In genomic region chr12:50538296-50538965, GRCm38 (mm10) we compare ENCODE assay signal across 19 mouse cellular contexts.
A peak's percentile ranks its signal among the peaks of the same experiment; 100 is the strongest.
DNase-seq lines count a peak whose midpoint lies in the region; ATAC-seq lines count a peak whose summit lies in the region.
"Had no signal": no experiment of that assay in that cellular context is flagged by ENCODE, and none has a peak within 500 bp of the region (broad histone marks: within the 10 kb centered on the region; RNA-seq: fewer than 3 reads in every experiment).

No protein-coding gene starts in this region.

- no peaks in the 10 kb centered on the region for H3K27me3 ChIP-seq in midbrain, embryonic 12.5 days
- no peaks in the 10 kb centered on the region for H3K27me3 ChIP-seq in midbrain, embryonic 14.5 days (ENCODE audit: control insufficient read depth, insufficient read depth, low read length)
- H3K27me3 ChIP-seq: embryonic facial prominence, embryonic 12.5 days; neural tube, embryonic 15.5 days; Patski had no signal

- 83% methylated on average over 3 of the region's 3 CpGs for WGBS in midbrain, embryonic 12.5 days
- WGBS in midbrain, embryonic 14.5 days = 70% methylated on average over 3 of the region's 3 CpGs

- H3K4me2 ChIP-seq in midbrain, embryonic 12.5 days (replicated peaks) = no peak overlapping the region
- H3K4me2 ChIP-seq in midbrain, embryonic 14.5 days (ENCODE audit: low read length) = no peak overlapping the region
- H3K4me2 ChIP-seq: embryonic facial prominence, embryonic 12.5 days; neural tube, embryonic 15.5 days had no signal

- H3K9ac ChIP-seq in midbrain, embryonic 12.5 days (replicated peaks) = no peak overlapping the region
- no peak overlapping the region for H3K9ac ChIP-seq in midbrain, embryonic 14.5 days (replicated peaks; ENCODE audit: low read length)
- H3K9ac ChIP-seq: embryonic facial prominence, embryonic 12.5 days; neural tube, embryonic 15.5 days had no signal

- no peak for DNase-seq in frontal cortex, postnatal 14 days (ENCODE audit: low spot score in 2 of 2)
- no peak for DNase-seq in midbrain, embryonic 14.5 days
- peak; percentile 66 to 75 for DNase-seq in frontal cortex, adult 2 months (ENCODE audit: extremely low spot score in 1 of 2, low spot score in 1 of 2)
- DNase-seq in right cerebral cortex, postnatal 10 days (ENCODE audit: low spot score in 2 of 2) = peak; percentile 45 to 79
- no peak for DNase-seq in natural killer cell, adult 2 months (ENCODE audit: low spot score in 2 of 2)
- no peak for DNase-seq in heart, adult 18-20 months
- DNase-seq: cerebellum, adult 2 months; gastrocnemius, postnatal 25 days; heart, postnatal 14 days; kidney, adult 9 months; liver; lung, adult 18-20 months; lung, postnatal 36 days had no signal

- H3K4me1 ChIP-seq in midbrain, embryonic 12.5 days = no peaks in the 10 kb centered on the region
- H3K4me1 ChIP-seq in midbrain, embryonic 14.5 days (ENCODE audit: control insufficient read depth, insufficient read depth, low read length) = no peaks in the 10 kb centered on the region
- H3K4me1 ChIP-seq: embryonic facial prominence, embryonic 12.5 days; heart, embryonic 10.5 days; neural tube, embryonic 15.5 days had no signal

- no peaks in the 10 kb centered on the region for H3K36me3 ChIP-seq in midbrain, embryonic 12.5 days
- no peaks in the 10 kb centered on the region for H3K36me3 ChIP-seq in midbrain, embryonic 14.5 days (ENCODE audit: control insufficient read depth, insufficient read depth, low read length)
- H3K36me3 ChIP-seq: embryonic facial prominence, embryonic 12.5 days; heart, embryonic 10.5 days; neural tube, embryonic 15.5 days had no signal

- peak; percentile 98 for ATAC-seq in frontal cortex, adult (ENCODE audit: low TSS enrichment)
- ATAC-seq in midbrain, embryonic 12.5 days (ENCODE audit: low FRiP score, low read depth) = peak; percentile 63; the same call in 1 of the 2 replicates
- no peak for ATAC-seq in midbrain, embryonic 14.5 days (ENCODE audit: low FRiP score, low TSS enrichment)
- ATAC-seq: Patski had no signal

- H3K27ac ChIP-seq in midbrain, embryonic 12.5 days (replicated peaks) = no peak overlapping the region
- H3K27ac ChIP-seq in midbrain, embryonic 14.5 days (replicated peaks; ENCODE audit: low read depth, low read length) = no peak overlapping the region
- H3K27ac ChIP-seq: embryonic facial prominence, embryonic 12.5 days; heart, embryonic 10.5 days; neural tube, embryonic 15.5 days had no signal

- H3K9me3 ChIP-seq in midbrain, embryonic 12.5 days = no peaks in the 10 kb centered on the region
- no peaks in the 10 kb centered on the region for H3K9me3 ChIP-seq in midbrain, embryonic 14.5 days (ENCODE audit: control insufficient read depth, low read length)
- H3K9me3 ChIP-seq: embryonic facial prominence, embryonic 12.5 days; heart, embryonic 10.5 days; neural tube, embryonic 15.5 days had no signal

- H3K4me3 ChIP-seq in midbrain, embryonic 12.5 days = no peak overlapping the region
- H3K4me3 ChIP-seq in midbrain, embryonic 14.5 days (replicated peaks; ENCODE audit: low read depth, low read length) = no peak overlapping the region
- H3K4me3 ChIP-seq: embryonic facial prominence, embryonic 12.5 days; heart, embryonic 10.5 days; neural tube, embryonic 15.5 days had no signal

Comparison
In these comparisons a context has a peak if more than half of its experiments do, and no peak if none do; other contexts are left out.
1. DNase-seq: peak in frontal cortex, adult 2 months (2 of 2) and right cerebral cortex, postnatal 10 days (2 of 2); none in frontal cortex, postnatal 14 days (0 of 2), midbrain, embryonic 14.5 days (single experiment), natural killer cell, adult 2 months (0 of 2) and heart, adult 18-20 months (0 of 2).